Mouse (Mus musculus) forebrain, embryonic 11.5 days (tissue): ENCODE data around the gene Gng12. TPM values are rescaled to one million over a fixed set of nuclear protein-coding genes. Genes with fewer than 3 reads are reported as not detected.
"Not testable (repeated sequence)": the region's sequence is repeated elsewhere in the genome, so short reads cannot be mapped to it uniquely, and the experiment has no call there.

Source experiments
- ATAC-seq: fragments of 200-750 bp; cut with Nextera tagmentation; replicated peaks from 2 replicates; pipeline ENCODE4 v1.8.0; 2017; ENCODE audit warnings: moderate TSS enrichment; ENCODE audit not compliant: low FRiP score
- DNase-seq: peaks from one replicate; pipeline ENCODE4 v3.0.0-alpha.2; 2017; ENCODE audit warnings: low spot score
- H3K27ac ChIP-seq: fragments of 300-500 bp; sonication (generic); 2 replicates; pipeline ENCODE4 v1.5.1; 2014; ENCODE audit warnings: low read depth, low read length
- H3K27me3 ChIP-seq: fragments of 300-500 bp; sonication (generic); 2 replicates; pipeline ENCODE4 v1.6.1; 2014; ENCODE audit warnings: mild to moderate bottlenecking, low read length, mixed read lengths; ENCODE audit not compliant: control insufficient read depth, insufficient read depth
- H3K36me3 ChIP-seq: fragments of 300-500 bp; sonication (generic); 2 replicates; pipeline ENCODE4 v1.6.1; 2014; ENCODE audit warnings: mild to moderate bottlenecking, low read length, moderate library complexity, mixed read lengths; ENCODE audit not compliant: control insufficient read depth, insufficient read depth
- H3K4me1 ChIP-seq: fragments of 300-500 bp; sonication (generic); replicated peaks from 2 replicates; pipeline ENCODE4 v1.6.1; 2014; ENCODE audit warnings: low read length, mixed read lengths; ENCODE audit not compliant: control insufficient read depth, insufficient read depth
- H3K4me2 ChIP-seq: fragments of 300-500 bp; sonication (generic); 2 replicates; pipeline ENCODE4 v1.6.1; 2014; ENCODE audit warnings: low read depth, mild to moderate bottlenecking, low read length, moderate library complexity, mixed read lengths; ENCODE audit not compliant: severe bottlenecking
- H3K4me3 ChIP-seq: fragments of 300-500 bp; sonication (generic); 2 replicates; pipeline ENCODE4 v1.5.1; 2014; ENCODE audit warnings: low read depth, low read length
- H3K9ac ChIP-seq: fragments of 300-500 bp; sonication (generic); 2 replicates; pipeline ENCODE4 v1.6.1; 2014; ENCODE audit warnings: low read length
- H3K9me3 ChIP-seq: fragments of 300-500 bp; sonication (generic); 2 replicates; pipeline ENCODE4 v1.6.1; 2016; ENCODE audit warnings: low read length, mixed read lengths; ENCODE audit not compliant: control insufficient read depth
- WGBS: fragments of 180-500 bp; shearing (Covaris S2); extraction: QIAGEN DNeasy Blood & Tissue Kit; methylation state at CpG from one replicate; pipeline ENCODE4 v1.1.7; 2014; 5-methylcytosine and 5-hydroxymethylcytosine counted together
- polyA plus RNA-seq: library from polyadenylated mRNA; unstranded; fragments of >200 nt; fragmentation: Nextera tagmentation; extraction: Ambion mirVana; gene quantifications from 2 replicates; pipeline ENCODE4 v1.2.1, GENCODE M21; 2014

Gng12 gene
- 43.5 and 46.2 TPM in 2 replicates for polyA plus RNA-seq

- Histone ChIP-seq H3K36me3 (no peaks in the 10 kb centered on the region), H3K4me2 (peak within 1 kb of the TSS; percentile 93), H3K27me3 (no peaks in the 10 kb centered on the region), H3K4me1 (peaks cover 5% of the 10 kb centered on the region; the same call in 1 of the 2 replicates), H3K4me3 (peak within 1 kb of the TSS; percentile 71), H3K9ac (peak within 1 kb of the TSS; percentile 69), H3K9me3 (no peaks in the 10 kb centered on the region), H3K27ac (no peak within 1 kb of the TSS)
- peak; percentile 95 for ATAC-seq
- DNase-seq, result peak; percentile 88
- WGBS, result under 1% methylated on average over 92 of the region's 98 CpGs
Observed at GRCm38 (mm10) chr6:66896119-66896920, at the start of gene Gng12. Gene Gng12, plus strand, starts transcription at chr6:66896397.

DNA sequence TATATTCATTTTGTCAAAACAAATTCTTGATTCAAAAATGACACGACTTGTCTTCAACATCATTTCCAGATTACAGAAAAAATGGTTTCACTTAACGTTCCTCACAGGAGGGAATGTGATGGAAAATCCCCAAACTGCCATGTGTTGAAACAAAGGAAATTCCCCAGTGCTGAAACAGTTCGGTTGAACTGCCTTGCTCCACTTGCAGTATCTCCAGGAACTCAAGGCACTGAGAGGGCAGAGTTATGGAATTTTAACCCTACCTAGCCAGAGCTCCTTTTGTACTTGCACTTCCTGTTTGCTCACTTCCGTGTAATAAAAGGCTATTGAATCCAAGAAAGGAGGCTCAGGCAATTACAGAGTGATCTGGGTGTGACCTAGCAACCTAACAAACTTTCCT is 47.3 kb upstream of the Gng12 start:
- WGBS, result 59% methylated on average over 4 of the region's 4 CpGs
- no peaks in the 10 kb centered on the region for H3K9me3 ChIP-seq
- no peak overlapping the region for H3K4me2 ChIP-seq
- H3K27me3 ChIP-seq, result no peaks in the 10 kb centered on the region
- no peak for ATAC-seq
- H3K36me3 ChIP-seq, result no peaks in the 10 kb centered on the region
- no peak for DNase-seq
- H3K9ac ChIP-seq, result no peak overlapping the region
- H3K4me1 ChIP-seq, result no peaks in the 10 kb centered on the region
- no peak overlapping the region for H3K4me3 ChIP-seq
- no peak overlapping the region for H3K27ac ChIP-seq

DNA sequence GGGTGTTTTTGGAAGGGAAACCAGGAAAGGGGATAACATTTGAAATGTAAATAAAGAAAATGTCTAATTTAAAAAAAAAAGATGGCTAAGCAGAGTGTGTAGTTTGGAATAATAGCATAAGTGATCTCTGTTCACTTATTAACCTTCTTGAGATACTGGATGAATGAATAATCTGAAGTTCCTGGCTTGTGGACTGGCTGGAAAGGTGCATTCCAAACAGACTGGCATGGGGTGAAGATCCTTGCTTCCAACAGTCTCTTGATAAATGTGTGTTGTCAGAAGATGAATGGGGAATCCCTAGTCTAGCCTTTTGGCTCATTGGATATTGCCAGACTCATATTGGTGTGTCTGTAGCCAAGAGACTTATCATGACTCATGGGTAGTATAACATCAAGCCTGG is 40.0 kb upstream of the Gng12 start:
- no peak overlapping the region for H3K9ac ChIP-seq
- no peak for ATAC-seq

GRCm38 (mm10) chr6:66858356-66858755 is 37.8 kb upstream of the Gng12 start:
- Histone ChIP-seq H3K4me2 (no peak overlapping the region), H3K27ac (no peak overlapping the region), H3K9me3 (no peaks in the 10 kb centered on the region), H3K4me3 (no peak overlapping the region), H3K4me1 (no peaks in the 10 kb centered on the region), H3K9ac (no peak overlapping the region), H3K27me3 (no peaks in the 10 kb centered on the region), H3K36me3 (no peaks in the 10 kb centered on the region)
- DNase-seq (no peak), ATAC-seq (no peak)
- 88% methylated on average over 1 of the region's 1 CpGs for WGBS

More for the DNA sequence above, 40.0 kb upstream of the Gng12 start:
- DNase-seq, result no peak
- Histone ChIP-seq H3K27ac (no peak overlapping the region), H3K9me3 (no peaks in the 10 kb centered on the region), H3K27me3 (no peaks in the 10 kb centered on the region), H3K4me1 (no peaks in the 10 kb centered on the region), H3K4me3 (no peak overlapping the region), H3K36me3 (no peaks in the 10 kb centered on the region), H3K4me2 (no peak overlapping the region)

DNA sequence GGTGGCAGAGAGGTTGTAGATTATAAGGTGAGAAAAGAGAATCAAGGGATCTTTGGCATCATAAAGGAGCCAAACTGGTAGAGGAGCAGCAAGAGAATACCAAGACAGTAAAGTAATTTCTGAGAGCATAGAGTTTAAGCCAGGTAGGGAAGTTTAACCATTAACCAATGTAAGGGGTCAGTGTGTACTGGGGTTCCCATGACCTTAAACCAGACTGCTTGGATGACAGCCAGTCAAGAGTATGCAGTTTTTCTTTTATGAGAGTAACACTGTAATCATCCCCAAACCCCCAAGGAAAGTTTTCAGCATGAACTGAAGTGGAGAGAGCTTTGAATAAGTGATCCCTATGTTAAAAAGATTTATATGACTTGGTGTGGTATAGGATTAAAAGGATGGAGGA is 36.8 kb upstream of the Gng12 start:
- no peaks in the 10 kb centered on the region for H3K9me3 ChIP-seq
- no peaks in the 10 kb centered on the region for H3K4me1 ChIP-seq
- no peak overlapping the region for H3K9ac ChIP-seq
- no peak for ATAC-seq
- H3K36me3 ChIP-seq, result no peaks in the 10 kb centered on the region
- no peak overlapping the region for H3K27ac ChIP-seq
- DNase-seq, result no peak
- no peak overlapping the region for H3K4me3 ChIP-seq
- H3K27me3 ChIP-seq, result no peaks in the 10 kb centered on the region
- H3K4me2 ChIP-seq, result no peak overlapping the region

GRCm38 (mm10) chr6:66864463-66864862 is 31.7 kb upstream of the Gng12 start:
- ATAC-seq (no peak), DNase-seq (no peak)
- Histone ChIP-seq H3K4me2 (no peak overlapping the region), H3K36me3 (no peaks in the 10 kb centered on the region), H3K9ac (no peak overlapping the region), H3K27ac (no peak overlapping the region), H3K27me3 (no peaks in the 10 kb centered on the region), H3K4me1 (no peaks in the 10 kb centered on the region), H3K4me3 (no peak overlapping the region), H3K9me3 (no peaks in the 10 kb centered on the region)
- WGBS, result 82% methylated on average over 2 of the region's 2 CpGs

GRCm38 (mm10) chr6:66866295-66866694 is 29.9 kb upstream of the Gng12 start:
- Histone ChIP-seq H3K4me2 (no peak overlapping the region), H3K9me3 (no peaks in the 10 kb centered on the region), H3K4me1 (no peaks in the 10 kb centered on the region), H3K9ac (no peak overlapping the region), H3K4me3 (no peak overlapping the region), H3K27me3 (no peaks in the 10 kb centered on the region), H3K27ac (no peak overlapping the region), H3K36me3 (no peaks in the 10 kb centered on the region)
- DNase-seq (no peak), ATAC-seq (no peak)
- 96% methylated on average over 1 of the region's 1 CpGs for WGBS

DNA sequence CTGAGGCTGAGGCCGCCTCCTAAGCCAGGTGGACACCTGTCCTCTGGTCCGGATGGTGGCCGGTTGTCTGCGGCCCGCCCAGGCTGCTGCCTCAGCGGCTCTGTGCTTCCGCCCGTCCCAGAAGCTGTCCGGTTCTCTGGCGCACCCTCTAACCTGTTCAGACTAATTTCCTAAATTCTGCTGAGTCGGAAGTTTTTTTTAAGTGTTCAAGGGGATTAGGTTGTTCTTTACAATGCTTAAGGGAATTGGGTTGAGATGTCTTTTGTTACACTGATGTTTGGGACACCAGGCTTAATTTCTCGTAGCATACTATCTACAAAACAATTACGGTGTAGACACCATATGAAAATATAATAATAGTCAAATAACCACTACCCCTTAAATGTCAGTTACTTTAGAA is 19.1 kb upstream of the Gng12 start:
- H3K9me3 ChIP-seq, H3K9ac ChIP-seq, H3K27me3 ChIP-seq, H3K4me2 ChIP-seq, ATAC-seq, DNase-seq, H3K4me1 ChIP-seq, H3K27ac ChIP-seq, H3K4me3 ChIP-seq, H3K36me3 ChIP-seq: not testable (repeated sequence)
- WGBS, result 86% methylated on average over 12 of the region's 13 CpGs
